Mouse (Mus musculus) embryonic stem cell, embryonic (primary cell): ENCODE measurements around the gene Cyp2c39.
"Not testable (repeated sequence)": the region's sequence is repeated elsewhere in the genome, so short reads cannot be mapped to it uniquely, and the experiment has no call there.

Source experiments
- CTCF ChIA-PET, 4 experiments: fragments of 300-600 bp in 2 of 4; fragments of 350-600 bp in 2 of 4; sonication (Branson Sonifier 250); formaldehyde crosslinking; loops; one replicate each; lab custom pipeline; 2022; ENCODE audit warnings: inconsistent platforms in 2 of 4; lab: Charles Lee
- POLR2A ChIA-PET, 4 experiments: fragments of 300-600 bp in 2 of 4; fragments of 350-600 bp in 2 of 4; sonication (Branson Sonifier 250); formaldehyde crosslinking; loops; one replicate each; lab custom pipeline; 2022; ENCODE audit warnings: antibody characterized with exemption in 4 of 4, inconsistent platforms in 1 of 4; lab: Charles Lee

Gene Cyp2c39

GRCm38 (mm10) chr19:39510534-39510933 lies at the start of gene Cyp2c39:
Gene Cyp2c39, plus strand, starts transcription at chr19:39510862.
- POLR2A ChIA-PET, result no interaction called here
- CTCF ChIA-PET, result no interaction called here

- CTCF ChIA-PET, result no interaction called here
- POLR2A ChIA-PET, result no interaction called here
Observed at GRCm38 (mm10) chr19:39462941-39463340, 47.7 kb upstream of the Cyp2c39 start, which contains the start of gene Cyp2c38. Gene Cyp2c38, minus strand, starts transcription at chr19:39463075.

GRCm38 (mm10) chr19:39463923-39464322 lies 46.7 kb upstream of the Cyp2c39 start:
- CTCF ChIA-PET, result interaction anchor here in 1 of 4 experiments (0.6 kb wide), 1 partner anchor 16 kb away, joined by 5 read pairs; no protein-coding TSS in a partner anchor
- POLR2A ChIA-PET, result no interaction called here

GRCm38 (mm10) chr19:39483961-39484360 lies 26.7 kb upstream of the Cyp2c39 start:
- CTCF ChIA-PET, POLR2A ChIA-PET: not testable (repeated sequence)

GRCm38 (mm10) chr19:39506341-39506740 lies 4.3 kb upstream of the Cyp2c39 start:
- CTCF ChIA-PET, result no interaction called here
- POLR2A ChIA-PET, result no interaction called here

GRCm38 (mm10) chr19:39509533-39509932 lies 1.1 kb upstream of the Cyp2c39 start:
- POLR2A ChIA-PET, result no interaction called here
- CTCF ChIA-PET, result no interaction called here
